Mouse (Mus musculus): ENCODE results near the gene Olfr1497. TPM values are rescaled to one million over a fixed set of nuclear protein-coding genes. Genes with fewer than 3 reads are reported as not detected.

The Olfr1497 gene
- polyA plus RNA-seq (2014; fragmentation: Illumina TruSeq; extraction: RNeasy Lipid Tissue Mini Kit (QIAGEN cat#74804)): not detected

DNA sequence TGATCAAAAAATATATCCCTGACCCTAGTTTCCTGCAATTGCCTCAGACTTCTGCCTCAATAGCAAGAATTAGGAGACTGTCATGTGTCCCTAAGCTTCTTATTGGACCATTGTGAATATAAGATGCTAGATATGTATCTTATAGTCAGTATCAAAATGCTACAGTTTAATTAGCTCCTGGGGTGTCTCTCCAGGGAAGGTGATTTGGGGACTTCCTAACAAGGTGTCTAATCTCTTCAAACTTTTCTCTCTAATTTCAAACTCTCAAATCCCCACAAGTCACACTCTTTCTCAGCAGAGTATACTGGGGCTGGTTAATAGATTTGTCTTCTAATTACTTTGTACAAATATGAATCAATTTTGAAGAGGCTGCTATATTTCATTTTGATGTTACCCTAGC, at the start of gene Olfr1497:
Gene Olfr1497 (minus strand): TSS at position 101 of the 400 bp plus-strand sequence.

DNA sequence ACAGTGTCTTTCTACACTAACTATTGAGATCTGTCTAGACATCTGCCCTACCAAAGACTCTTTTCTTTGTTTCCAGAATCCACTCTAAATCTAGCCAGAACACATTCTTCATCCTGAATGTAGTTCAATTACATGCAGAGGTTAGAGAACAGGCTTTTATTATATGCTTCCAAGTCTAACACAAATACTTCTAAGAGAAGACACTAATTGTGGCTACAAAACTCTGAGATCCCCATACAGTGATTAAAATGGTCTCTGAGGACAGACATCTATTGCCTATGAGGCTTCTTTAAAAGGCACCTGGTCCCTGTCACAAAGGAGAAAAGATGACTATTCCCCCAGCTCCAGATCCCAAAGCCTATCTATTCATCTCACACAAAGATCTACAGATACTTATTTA, 32.4 kb upstream of the Olfr1497 start, which contains the start of gene Olfr1500:
Gene Olfr1500 (minus strand): TSS at position 101 of the 400 bp plus-strand sequence.

GRCm38 (mm10) chr19:13819347-13819746, 21.3 kb upstream of the Olfr1497 start, which contains the start of gene Olfr1499:
Gene Olfr1499, minus strand, starts transcription at chr19:13819447.

DNA sequence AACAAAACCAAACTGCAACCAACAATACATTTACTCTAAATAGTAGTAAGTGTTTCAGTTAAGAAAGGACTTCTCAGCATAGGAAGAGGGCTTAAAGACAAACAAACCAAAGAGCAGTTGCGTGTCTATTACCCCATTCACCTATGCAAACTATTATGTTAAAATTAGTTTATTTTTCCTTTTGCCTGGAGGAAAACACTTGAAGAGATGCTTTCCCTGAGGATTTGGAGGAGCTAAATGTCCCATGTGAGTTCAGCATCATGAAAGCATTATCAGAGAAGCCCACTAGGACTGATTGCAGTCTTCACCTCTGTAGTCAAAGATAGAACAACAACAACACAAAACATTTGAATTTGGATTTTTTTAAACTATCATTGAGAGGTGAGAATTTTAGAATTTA, 20.4 kb downstream of the Olfr1497 start, which contains the start of gene Olfr1496:
Gene Olfr1496 (plus strand): TSS at position 301 of the 400 bp plus-strand sequence.

DNA sequence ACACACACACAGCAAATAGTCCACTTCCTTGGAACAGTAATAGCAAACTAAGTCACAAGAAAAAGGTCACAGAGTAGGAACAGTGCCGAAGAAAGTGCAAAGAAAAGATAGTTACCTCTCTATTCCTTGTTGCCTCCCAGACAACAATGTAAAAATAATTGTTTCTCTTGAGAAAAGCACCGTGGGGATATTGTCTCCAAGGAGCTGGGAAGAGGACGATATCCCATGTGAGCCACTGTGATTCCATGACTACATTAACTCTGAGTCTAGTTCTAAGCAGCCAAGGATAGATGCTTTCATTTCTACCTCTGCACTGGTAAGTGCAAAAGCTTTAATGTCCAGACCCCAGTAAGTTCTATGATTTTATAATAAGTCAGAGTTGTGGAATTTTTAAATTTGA, 33.7 kb downstream of the Olfr1497 start, which contains the start of gene Olfr1495:
Gene Olfr1495 (plus strand): TSS at position 301 of the 400 bp plus-strand sequence.

Other genes starting within 250 kb of the Olfr1497 start
- not detected for gene Olfr1484, start 214.7 kb downstream of the Olfr1497 start, polyA plus RNA-seq (2014; fragmentation: Illumina TruSeq; extraction: RNeasy Lipid Tissue Mini Kit (QIAGEN cat#74804))
- not detected for gene Olfr1487, start 180.8 kb downstream of the Olfr1497 start, polyA plus RNA-seq (2014; fragmentation: Illumina TruSeq; extraction: RNeasy Lipid Tissue Mini Kit (QIAGEN cat#74804))
- gene Olfr1489, start 166.6 kb downstream of the Olfr1497 start, polyA plus RNA-seq (2014; fragmentation: Illumina TruSeq; extraction: RNeasy Lipid Tissue Mini Kit (QIAGEN cat#74804)): not detected
- gene Olfr1490, start 147.1 kb downstream of the Olfr1497 start, polyA plus RNA-seq (2014; fragmentation: Illumina TruSeq; extraction: RNeasy Lipid Tissue Mini Kit (QIAGEN cat#74804)): not detected
- not detected for gene Olfr1491, start 100.9 kb downstream of the Olfr1497 start, polyA plus RNA-seq (2014; fragmentation: Illumina TruSeq; extraction: RNeasy Lipid Tissue Mini Kit (QIAGEN cat#74804))
- gene Olfr1493-ps1, start 74.9 kb downstream of the Olfr1497 start, polyA plus RNA-seq (2014; fragmentation: Illumina TruSeq; extraction: RNeasy Lipid Tissue Mini Kit (QIAGEN cat#74804)): not detected
- not detected for gene Olfr1494, start 58.5 kb downstream of the Olfr1497 start, polyA plus RNA-seq (2014; fragmentation: Illumina TruSeq; extraction: RNeasy Lipid Tissue Mini Kit (QIAGEN cat#74804))
- gene Olfr1495, start 33.6 kb downstream of the Olfr1497 start, polyA plus RNA-seq (2014; fragmentation: Illumina TruSeq; extraction: RNeasy Lipid Tissue Mini Kit (QIAGEN cat#74804)): not detected
- gene Olfr1496, start 20.3 kb downstream of the Olfr1497 start, polyA plus RNA-seq (2014; fragmentation: Illumina TruSeq; extraction: RNeasy Lipid Tissue Mini Kit (QIAGEN cat#74804)): not detected
- gene Olfr1499, start 21.2 kb upstream of the Olfr1497 start, polyA plus RNA-seq (2014; fragmentation: Illumina TruSeq; extraction: RNeasy Lipid Tissue Mini Kit (QIAGEN cat#74804)): not detected
- gene Olfr1500, start 32.3 kb upstream of the Olfr1497 start, polyA plus RNA-seq (2014; fragmentation: Illumina TruSeq; extraction: RNeasy Lipid Tissue Mini Kit (QIAGEN cat#74804)): not detected
- not detected for gene Olfr1501, start 52.5 kb upstream of the Olfr1497 start, polyA plus RNA-seq (2014; fragmentation: Illumina TruSeq; extraction: RNeasy Lipid Tissue Mini Kit (QIAGEN cat#74804))
- not detected for gene Olfr1502, start 63.6 kb upstream of the Olfr1497 start, polyA plus RNA-seq (2014; fragmentation: Illumina TruSeq; extraction: RNeasy Lipid Tissue Mini Kit (QIAGEN cat#74804))
- gene Olfr1504, start 99.7 kb upstream of the Olfr1497 start, polyA plus RNA-seq (2014; fragmentation: Illumina TruSeq; extraction: RNeasy Lipid Tissue Mini Kit (QIAGEN cat#74804)): not detected
- not detected for gene Olfr1505, start 115.3 kb upstream of the Olfr1497 start, polyA plus RNA-seq (2014; fragmentation: Illumina TruSeq; extraction: RNeasy Lipid Tissue Mini Kit (QIAGEN cat#74804))

Measured in ovary, adult 10 weeks (tissue).